Mouse (Mus musculus) cerebellum, adult 11-12 months (tissue): Measurements from ENCODE around the gene Ints14.

ENCODE experiments used
- DNase-seq: peaks from one replicate; pipeline ENCODE4 v3.0.0; 2022

Gene Ints14

DNA sequence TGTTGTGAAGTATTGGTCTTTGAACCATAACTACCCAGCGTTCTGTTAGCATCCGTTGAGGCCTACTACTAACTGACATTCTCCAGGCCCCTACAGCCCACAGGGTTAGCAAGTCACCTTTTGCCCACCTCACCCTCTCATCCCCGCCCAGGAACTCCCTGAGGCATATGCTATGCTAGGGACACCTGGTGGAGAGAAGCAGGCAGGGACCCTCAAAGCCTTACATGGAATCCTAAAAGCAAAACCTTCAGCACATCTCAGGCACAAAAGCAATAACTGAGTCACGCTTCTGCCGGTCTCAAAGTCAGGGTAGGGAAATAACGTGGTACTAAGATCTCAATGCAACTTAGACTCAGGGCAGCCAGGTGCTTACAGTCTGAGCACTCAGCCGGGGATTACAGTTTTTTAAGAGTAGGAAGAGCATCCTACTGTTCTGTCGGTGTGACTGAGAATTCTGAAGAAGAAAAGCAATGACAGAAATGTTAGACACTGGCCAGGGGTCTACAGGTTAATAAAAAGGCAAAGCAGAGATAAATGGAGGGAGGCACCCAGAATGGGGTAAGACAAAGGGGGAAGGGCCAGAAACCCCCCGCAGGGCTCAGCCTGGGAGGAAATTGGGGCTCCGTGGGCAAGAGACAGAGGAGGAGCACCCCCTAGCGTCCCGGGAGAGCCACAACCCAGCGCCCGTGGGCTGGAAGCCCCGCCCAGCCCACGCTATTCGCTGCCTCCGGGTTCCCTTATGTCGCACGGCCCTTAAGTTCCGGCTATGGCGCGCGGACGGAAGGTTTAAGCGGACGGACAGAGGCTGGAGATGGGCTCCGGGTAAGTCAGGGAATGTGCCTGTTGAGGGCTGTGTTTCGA, at the start of gene Ints14:
Ints14 (plus strand) TSS at position 789 of the 861 bp plus-strand sequence.
- DNase-seq = peak; percentile 93

DNA sequence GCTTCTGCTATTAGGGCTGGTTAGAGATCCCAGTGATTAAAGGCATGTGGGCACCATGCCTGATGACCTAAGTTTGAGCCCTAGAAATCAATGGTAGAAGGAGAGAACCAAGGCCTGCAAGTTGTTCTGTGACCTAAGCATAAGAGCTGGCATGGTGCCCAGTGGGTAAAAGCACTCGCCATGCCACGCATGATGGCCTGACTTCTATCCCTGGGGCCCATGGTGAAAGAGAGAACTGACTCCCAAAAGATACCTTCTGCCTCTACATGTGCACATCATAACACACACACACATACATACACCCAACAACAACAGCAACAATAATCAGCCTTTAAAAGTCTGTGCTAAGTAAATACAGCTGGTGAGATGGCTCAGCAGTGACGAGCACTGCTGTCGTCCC, 47.3 kb upstream of the Ints14 start:
- DNase-seq = no peak

DNA sequence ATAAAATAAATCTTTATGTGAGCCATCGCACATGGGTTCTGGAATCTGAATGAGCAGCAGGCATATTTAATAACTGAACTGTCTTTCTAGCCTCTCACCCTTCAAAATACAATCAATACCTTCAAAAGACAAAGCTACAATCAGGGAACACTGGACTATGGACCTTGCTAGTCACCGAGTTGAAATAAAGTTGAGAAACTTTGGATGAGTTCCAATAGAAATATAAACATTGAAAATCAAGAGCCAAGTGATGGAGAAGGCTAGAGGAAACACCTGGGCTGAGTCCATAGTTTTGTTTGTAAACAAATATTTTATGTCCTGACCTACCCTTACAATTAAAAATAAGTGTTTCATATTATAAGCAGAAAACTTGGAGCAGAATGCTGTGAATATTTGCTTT, 46.7 kb upstream of the Ints14 start:
- no peak for DNase-seq

DNA sequence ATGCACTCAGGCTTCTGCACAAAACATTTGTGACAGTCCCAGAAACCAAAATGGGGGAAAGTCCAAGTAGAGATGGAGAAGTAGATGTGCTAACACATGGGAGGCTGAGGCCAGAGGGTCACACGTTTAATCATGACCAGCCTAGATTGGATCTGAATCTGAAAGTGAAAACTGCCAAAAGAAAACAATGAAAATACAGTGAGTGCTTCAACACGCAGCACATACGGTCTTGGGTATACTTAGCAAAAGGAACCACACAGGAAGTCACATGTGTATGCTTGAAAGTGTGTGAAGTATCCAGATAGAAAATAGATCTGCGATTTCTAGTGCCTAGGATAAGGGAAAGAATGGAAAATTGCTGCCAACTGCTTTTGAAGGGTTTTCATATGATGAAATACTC, 46.1 kb upstream of the Ints14 start:
- DNase-seq = no peak

DNA sequence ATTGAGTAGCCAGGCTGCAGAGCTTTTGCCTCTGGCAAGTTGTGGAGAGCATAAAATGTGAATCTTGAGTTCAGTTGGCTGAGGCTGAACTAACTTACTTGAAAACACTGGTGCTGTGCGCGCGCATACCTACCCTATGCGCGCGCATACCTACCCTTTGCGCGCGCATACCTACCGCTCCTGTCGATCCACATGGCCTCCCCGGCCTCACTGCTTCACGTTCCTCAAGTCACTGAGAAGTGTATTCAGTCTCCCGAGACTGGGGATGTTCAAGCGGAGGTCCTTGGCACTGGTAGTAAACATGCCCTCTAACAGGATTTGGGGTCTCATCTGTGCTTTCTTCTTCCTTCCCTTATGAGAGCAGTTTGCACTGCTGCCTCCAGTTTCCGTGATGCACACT, 42.1 kb upstream of the Ints14 start:
- no peak for DNase-seq

DNA sequence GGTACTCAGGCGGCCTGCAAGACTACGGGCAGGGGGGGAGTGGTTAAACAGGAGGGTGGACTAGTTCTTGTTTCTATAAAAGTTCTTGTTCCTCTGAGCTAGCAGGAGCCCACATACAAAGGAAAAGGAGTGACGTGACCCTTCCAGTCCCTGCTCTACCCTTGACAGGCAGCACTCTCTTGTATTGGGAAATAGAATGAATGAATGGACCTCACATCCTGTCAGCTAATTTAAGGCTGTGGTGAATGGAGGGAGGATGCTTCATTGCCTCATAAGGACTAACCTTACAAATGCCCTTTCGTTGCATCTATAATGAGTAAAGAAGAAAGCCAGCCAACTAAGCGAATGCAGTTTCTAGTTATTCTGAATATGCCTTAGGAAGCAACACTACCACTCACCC, 34.9 kb upstream of the Ints14 start:
- DNase-seq = no peak

DNA sequence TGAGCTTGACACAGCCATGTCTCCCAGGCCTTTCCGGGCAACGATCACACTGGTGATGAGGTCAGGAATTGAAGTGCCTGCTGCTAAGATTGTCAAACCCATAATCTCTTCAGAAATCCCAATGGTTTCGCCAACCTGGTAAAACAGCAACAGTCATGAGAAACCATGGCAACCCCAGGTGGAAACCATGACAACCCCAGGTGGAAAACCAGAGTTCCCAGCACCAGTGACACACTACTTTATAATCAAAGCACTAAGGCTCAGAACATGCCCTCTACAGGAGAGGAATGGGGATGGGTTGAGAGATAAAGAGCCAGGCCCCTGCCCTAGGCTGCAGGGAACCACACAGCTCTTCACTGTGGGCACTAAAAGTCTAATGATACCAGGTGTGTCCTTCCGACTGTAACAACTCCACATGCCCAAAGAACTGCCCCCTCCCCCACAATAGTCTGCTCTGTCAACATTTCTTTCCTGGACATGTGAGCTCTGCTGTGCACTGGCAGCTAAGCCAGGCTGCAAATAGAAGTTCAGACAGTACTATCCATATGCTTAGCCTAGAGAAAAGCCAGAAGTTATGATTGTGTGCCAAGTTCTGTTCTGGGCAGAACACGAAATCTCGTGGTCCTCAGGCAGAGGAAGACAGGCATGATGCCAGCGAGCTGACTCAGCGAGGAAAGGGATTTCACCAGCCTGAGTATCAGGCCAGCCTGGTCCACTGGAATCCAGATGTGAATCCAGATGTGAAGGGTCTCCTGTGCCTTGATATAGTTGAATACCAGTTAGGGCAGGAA, 34.3 kb upstream of the Ints14 start:
- peak; percentile 71 for DNase-seq

DNA sequence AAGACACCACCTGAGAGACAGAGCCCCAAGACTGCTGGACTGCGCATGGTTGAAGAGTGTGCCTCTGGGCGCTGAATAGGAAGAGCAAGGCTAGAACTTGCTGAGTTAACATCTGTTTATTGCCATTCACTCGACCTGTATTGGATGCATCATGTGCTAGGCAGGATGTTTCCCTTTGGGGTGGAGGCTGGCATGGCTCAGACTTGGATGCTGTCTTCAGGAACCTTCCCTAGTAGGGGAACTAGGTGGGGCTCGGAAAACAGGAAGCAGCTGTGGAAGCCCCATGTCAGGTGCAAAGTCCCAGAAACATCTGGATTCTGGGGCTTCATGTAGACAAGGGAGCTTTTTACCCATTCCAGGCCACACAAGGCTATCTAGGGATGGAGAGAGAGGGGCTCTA, 30.4 kb upstream of the Ints14 start:
- DNase-seq = no peak

DNA sequence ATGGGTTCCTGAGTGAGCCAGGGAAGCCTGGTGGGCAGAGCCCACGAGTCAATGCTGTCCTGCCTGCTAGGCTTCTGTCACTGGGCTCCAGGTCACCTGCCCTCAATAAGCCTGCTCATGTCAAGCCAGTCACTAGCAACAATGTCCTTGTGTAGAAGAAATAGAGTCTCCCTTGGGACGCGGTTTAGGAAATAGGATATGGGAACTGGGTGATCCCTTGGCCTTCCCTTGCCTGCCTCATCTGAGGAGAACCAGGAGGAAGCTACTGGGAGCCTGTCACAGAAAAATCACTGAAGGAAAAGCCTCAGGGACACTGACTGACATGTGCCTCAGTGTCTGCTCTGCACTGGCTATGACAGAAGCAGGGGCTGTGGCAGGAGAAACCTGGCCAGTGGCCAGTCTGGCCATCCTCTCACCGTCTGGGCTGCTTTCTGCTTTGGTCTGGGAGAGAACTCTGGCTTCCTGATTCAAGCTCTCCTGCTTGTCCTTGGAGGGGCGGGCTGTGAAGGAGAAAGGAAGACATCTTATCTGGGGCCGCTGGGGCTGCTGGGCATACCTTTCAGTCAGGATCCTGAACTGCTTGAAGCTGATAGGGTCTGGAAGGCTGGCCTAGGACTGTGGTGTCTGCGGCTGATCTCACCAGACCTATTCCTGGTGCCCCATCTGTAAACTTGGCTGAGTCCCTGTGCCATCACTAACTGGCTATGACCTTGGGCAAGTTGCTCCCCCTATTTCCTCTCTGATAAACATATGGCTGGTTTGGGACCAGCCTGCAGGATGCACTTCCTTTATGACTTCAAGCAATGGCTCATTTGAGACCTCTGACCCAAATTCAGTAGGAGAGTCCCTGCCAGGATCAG, 28.7 kb upstream of the Ints14 start:
- no peak for DNase-seq

DNA sequence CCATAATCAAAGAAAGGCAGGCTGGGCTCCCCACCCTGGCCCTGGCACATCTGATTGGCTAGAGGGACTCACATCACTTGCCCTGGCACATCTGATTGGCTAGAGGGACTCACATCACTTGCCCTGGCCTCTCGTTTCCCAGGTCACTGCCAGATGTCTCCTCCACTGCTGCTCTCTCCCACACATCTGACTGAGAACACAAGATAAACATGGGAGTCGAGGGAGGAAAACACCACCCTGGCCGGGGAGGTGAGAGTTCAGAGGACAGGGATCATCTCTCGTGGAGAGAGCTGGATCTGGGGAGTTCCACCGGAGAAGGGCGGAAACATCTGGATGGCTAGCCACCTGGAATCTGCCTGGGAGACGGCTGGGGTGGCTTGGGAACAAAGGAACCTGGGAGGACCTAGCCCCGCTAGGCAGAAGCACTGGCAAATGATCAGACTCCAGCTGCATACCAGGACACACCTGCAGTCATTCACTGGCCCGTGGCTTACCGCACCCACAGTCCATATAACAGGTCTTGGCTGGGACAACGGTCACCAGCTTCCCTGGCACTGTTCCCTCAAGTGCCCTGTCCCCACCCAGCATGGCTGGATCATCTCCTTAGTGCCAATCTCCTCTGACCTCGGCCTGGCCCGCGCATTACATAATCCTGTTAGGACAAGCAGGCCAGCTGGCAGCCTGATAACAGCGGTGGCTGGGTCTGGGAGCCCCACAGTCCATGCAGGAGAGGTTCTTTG, 26.5 kb upstream of the Ints14 start:
- DNase-seq = peak; percentile 65

DNA sequence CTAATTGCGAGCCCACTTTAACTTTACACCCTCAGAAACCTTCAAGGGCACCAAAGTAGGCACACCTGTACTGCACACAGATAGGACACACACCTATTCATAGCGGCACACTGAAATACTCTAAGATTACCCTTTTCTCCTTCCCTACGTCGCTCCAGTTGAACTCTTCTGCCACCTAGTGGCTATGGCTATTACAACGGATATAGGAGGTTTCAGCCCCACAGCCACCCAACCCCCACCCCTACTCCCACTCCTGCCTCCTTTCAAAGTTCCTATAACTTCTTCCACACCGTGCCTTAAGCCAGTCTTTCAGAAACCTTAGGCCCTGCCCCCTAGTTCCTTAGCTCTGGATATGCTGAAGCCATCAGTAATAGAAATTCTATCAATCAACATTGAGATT, 24.2 kb upstream of the Ints14 start:
- no peak for DNase-seq

DNA sequence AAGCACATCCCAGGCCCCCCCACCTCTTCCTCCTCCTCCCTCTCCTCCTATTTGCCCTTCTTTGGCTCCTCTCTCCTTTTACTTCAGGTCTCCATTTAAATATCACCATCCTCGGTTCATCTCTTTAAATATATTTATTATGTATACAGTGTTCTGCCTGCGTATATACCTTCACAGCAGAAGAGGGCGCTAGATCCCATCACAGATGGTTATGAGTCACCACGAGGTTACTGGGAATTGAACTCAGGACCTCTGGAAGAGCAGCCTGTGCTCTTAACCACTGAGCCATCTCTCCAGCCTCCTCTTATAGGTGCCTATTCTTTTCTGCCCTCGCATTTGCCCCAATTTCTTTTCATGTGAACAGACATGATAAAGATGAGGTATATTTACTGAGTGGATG, 23.2 kb upstream of the Ints14 start:
- no peak for DNase-seq

DNA sequence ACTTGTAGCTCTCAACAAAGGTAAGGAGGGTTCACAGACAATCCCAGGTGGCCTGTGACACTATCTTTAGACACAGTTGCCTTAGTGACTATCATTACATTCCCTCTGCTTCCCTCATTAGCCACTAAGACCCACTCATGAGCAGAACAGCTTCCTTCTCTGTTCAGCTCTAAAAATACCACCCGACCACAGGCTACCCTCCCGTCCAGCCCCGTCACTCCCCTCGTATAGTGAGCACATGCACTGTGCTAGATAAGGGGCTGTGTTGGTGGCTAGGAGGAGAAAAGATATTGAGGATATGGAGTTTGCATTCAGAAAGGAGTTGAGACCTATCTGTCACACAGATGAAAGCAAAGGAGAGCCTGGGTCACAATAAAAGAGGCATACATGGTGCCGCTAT, 22.2 kb upstream of the Ints14 start:
- no peak for DNase-seq

DNA sequence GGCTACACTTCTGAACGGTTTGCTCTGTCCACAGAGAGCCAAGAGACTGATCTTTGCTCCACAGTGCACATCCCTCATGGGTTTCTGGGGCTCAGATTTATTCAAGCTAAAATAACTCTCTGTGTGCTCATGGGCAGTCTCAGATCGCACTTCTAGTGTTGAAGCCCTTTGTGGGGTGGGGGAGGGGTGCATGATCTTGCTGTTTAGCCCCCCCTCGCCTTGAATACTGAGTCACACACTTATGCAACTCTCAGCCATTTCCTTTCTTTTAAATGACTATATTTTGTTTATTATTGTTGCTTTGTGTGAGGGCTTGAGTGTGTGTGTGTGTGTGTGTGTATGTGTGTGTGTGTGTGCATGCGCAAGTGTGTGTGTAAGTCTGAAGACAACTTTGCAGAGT, 21.4 kb upstream of the Ints14 start:
- no peak for DNase-seq

DNA sequence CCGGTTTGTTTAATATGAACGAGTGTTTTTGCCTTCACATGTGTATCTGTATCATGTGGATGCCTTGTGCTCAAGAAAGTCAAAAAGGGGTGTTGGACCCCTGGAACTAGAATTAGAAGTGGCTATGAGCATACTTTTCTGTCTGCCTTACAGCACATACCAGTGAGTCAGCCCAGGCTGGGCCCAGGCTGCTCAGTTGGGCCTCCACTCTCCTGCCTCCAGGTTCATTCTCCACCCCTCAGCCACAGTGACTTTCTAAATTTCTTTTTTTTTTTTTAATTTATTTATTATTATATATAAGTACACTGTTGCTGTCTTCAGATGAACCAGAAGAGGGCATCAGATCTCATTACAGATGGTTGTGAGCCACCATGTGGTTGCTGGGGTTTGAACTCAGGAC, 20.9 kb upstream of the Ints14 start:
- no peak for DNase-seq

DNA sequence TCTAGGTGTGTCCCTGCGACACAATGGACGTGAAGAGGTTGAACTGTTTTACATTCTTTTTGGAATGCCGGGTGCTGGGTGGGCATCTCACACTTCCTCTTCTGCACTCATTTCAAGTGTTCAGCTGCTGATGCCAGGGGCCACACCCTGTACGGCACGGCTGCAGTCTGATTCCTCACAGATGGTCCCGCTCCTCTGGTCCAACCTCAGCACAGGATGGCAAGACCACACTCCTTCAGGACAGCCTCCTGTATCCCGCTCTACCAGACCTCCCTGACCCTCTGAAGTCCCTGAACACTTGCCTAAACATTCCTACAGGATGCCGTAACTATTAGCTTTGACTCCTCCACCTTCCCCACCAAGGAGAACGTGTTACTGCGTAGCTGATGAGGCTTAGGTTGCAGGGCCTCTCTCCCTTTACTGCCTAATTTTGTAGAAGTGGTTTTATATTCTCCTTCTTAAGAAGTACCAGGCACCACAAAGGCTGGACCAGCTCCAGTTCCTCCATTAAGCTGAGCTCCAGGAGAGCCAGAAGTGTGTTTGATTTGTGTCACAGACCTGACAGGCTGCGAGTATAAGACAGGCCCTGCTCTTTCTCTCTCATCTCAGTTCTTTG, 19.9 kb upstream of the Ints14 start:
- DNase-seq = no peak

DNA sequence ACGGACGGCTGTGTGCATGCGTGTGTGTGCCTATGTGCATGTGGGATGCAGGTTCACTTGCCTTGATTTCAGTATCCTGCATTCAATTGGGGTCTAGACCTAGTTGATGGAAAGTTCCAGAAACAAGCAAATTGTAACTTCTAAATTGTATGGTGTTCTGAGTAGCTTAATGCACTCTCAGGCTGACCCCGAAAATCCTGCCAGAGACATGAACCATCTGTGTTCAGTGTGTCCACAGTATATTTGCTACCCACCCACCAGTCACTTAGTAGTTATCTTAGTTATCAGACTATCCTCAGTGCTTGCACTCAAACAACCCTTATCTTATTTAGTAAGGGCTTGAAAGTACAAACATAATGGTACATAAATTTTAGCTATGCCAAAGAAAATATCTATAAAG, 19.1 kb upstream of the Ints14 start:
- DNase-seq = no peak

DNA sequence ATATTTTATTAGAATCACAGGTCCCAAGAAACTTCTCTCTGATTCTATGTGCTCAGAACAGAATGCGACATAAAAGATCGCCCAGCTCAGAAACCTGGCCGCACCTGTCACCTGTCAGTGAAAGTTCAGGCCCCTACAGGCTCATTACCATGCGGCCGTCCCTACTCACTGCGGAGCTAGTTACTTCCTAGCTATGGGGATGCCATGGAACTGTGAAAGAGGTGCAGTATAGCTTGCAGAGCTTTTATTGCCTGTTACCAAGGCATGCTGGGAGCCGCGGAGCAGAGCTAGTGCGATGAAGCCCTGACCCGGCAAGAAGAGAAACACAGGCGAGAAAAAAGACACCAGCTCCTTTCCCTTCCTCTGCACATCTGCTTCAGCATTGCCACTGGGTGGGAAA, 16.7 kb upstream of the Ints14 start:
- no peak for DNase-seq

DNA sequence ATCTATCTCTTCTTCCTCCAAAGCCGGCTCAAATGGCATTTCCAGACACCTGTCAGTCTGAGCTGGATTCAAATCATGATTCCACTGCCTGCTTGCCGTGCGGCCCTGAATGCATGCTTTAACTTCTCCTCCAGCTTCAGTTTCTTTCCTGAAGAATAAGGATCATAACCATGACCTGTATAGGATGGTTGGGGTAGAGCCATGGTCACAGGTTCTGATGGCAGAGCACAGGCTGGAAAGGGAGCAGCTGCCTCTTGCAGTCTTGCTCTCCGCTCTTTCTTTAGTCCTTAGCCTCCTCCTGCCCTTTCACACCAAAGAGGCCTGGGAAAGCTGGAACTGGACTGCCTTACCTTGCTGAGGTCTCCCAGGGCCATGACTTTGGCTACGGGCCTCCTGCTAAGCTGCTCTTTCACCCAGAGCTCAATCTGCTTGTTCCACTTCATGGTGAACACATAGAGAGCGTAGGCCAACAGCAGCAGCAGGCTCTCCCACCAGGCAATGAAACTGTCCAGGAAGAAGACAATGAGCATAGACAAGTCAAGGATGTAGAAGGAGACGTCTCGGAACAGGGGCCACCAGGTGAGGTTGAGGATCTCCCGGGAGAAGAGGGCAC, 13.1 kb upstream of the Ints14 start:
- no peak for DNase-seq

DNA sequence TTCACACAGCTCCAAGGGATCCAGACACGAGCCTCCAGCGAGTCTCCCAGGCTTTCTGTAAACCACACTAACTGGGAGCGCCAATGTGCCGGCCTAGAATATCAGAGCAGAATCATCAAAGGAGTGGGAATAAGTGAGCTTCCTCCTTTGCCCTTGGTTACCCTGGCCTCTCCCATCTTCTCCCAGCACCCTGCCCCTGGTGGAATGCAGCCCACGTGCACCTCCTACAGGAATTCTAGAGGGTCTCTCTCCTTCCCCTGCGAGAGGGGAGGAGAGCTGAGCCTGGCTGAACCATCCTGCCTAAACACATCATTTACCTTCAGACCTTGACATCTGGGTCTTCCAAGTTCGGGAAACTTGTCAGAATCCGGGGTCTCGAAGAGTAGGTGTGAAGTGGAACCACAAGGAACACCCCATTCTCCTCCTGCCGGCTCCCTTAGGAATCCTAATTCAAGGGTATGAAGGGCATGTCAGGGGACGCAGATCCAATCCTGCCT, 9.5 kb upstream of the Ints14 start, which contains the start of gene Slc24a1:
Slc24a1 (minus strand) TSS at position 447 of the 497 bp plus-strand sequence.
- DNase-seq = no peak

DNA sequence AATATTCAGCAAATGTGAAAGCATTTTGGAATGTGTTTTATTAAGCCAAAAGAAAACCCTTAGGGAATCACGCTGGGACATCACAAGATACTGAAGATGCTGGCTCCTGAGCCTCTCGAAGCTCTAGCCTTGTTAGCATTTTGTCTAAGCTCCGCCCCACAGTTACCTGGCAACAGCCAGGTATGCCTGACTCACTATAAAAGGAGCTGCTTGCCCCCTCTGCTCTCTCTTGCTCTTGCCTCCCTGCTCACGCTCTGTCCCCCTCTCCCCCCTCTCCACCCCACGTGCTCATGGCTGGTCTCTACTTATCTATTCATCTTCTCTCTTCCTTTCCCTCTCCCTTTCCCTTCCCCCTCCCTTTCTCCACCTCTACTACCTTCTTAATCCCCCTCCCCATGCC, 8.7 kb upstream of the Ints14 start:
- no peak for DNase-seq
